Mouse (Mus musculus) bone marrow macrophage, adult 2 months (primary cell): ENCODE measurements around the gene B230307C23Rik. TPM values are rescaled to one million over a fixed set of nuclear protein-coding genes. Genes with fewer than 3 reads are reported as not detected.
"Not testable (repeated sequence)": the region's sequence is repeated elsewhere in the genome, so short reads cannot be mapped to it uniquely, and the experiment has no call there.

ENCODE experiments used
- H3K27ac ChIP-seq: 2 replicates; pipeline ENCODE4 v1.5.1; 2012; ENCODE audit warnings: low read depth, low read length; ENCODE audit not compliant: insufficient read depth
- H3K4me1 ChIP-seq: 2 replicates; pipeline ENCODE4 v1.6.1; 2012; ENCODE audit warnings: low read length; ENCODE audit not compliant: control insufficient read depth, insufficient read depth
- H3K4me3 ChIP-seq: 2 replicates; pipeline ENCODE4 v1.5.1; 2012; ENCODE audit warnings: mild to moderate bottlenecking, low read length, moderate library complexity; ENCODE audit not compliant: insufficient read depth
- CTCF ChIP-seq: IDR thresholded peaks from 2 replicates; pipeline ENCODE4 v1.5.1; 2012; ENCODE audit warnings: low read depth, mild to moderate bottlenecking, low read length, moderate library complexity
- POLR2A ChIP-seq: IDR thresholded peaks from 2 replicates; pipeline ENCODE4 v1.6.1; 2012; ENCODE audit warnings: mild to moderate bottlenecking, low read depth, low read length, borderline replicate concordance
- polyA plus RNA-seq: library from polyadenylated mRNA; stranded (reverse); fragments of >200 nt; gene quantifications from 2 replicates; pipeline ENCODE4 v1.2.4, GENCODE M21; 2012; ENCODE audit not compliant: missing spikeins, insufficient read depth, insufficient read length

The B230307C23Rik gene
- polyA plus RNA-seq, 1 experiment, result 13.2 TPM

GRCm38 (mm10) chr16:97995849-97996615, 1.1 kb upstream of the B230307C23Rik start:
- Histone ChIP-seq H3K4me1 (peaks cover 16% of the 10 kb centered on the region), H3K4me3 (peak overlapping the region; percentile 67), H3K27ac (peak overlapping the region; percentile 95)
- TF ChIP-seq CTCF (no peak), POLR2A (no peak)

- H3K4me1 ChIP-seq, result peaks cover 13% of the 10 kb centered on the region
- H3K4me3 ChIP-seq, result peak overlapping the region; percentile 67
- peak overlapping the region; percentile 41 for H3K27ac ChIP-seq
These were observed 242 bp downstream of the B230307C23Rik start for GRCm38 (mm10) chr16:97997383-97997731.

DNA sequence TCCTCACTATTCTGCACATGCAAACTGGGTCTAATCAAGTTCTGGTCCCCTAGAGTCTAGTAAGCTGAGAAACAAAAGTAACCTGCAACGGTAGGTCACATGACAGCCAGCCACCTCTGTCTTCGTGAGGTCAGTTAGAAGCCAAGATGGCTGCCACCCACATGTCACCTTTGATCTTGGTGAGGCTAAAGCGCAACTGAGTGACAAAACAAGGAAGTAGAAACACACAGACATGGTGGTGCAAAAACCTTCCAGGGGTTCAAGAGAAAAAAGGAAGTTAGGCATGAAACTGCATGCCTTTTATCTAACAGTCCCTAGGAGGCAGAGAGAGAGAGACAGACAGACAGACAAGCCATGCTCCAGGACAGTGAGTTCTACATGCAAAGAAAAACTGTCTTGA, 25.0 kb downstream of the B230307C23Rik start:
- TF ChIP-seq POLR2A (no peak), CTCF (no peak)
- no peaks in the 10 kb centered on the region for H3K4me1 ChIP-seq

DNA sequence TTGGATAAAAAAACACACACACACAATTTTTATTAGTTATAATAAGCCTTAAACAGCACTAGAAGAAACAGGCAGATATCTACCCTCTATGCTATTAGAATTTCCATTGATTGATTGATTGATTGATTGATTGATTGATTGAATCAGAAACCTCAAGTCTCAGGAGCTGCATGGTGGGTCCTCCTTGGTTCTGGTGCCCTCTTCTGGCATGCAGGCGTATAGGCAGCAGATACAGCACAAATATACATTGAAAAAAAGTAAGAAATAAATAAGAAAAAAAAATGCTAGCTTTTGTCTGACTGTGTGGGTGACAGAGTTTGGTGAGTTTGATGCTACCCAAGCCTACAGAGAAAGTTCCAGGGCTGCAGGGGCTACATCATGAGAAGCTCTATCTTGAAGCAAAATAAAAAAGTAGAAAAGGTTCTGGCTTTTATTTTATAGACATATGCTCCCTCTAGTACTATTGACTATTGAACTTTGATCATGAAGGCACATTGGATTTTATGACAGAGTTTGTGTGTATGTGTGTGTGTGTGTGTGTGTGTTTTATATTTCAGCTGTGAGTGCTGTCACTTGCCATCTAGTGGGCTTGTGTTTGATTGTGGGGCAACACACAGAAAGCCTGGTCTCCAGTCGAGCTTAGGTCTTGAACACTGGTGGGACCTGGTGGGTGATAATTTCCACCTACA, 25.7 kb downstream of the B230307C23Rik start:
- no peak overlapping the region for H3K27ac ChIP-seq
- H3K4me1 ChIP-seq, result no peaks in the 10 kb centered on the region
- H3K4me3 ChIP-seq, result no peak overlapping the region
- TF ChIP-seq POLR2A (no peak), CTCF (no peak)

More for the DNA sequence above, 25.0 kb downstream of the B230307C23Rik start:
- Histone ChIP-seq H3K4me3 (no peak overlapping the region), H3K27ac (no peak overlapping the region)

- not testable (repeated sequence) for H3K4me3 ChIP-seq, H3K4me1 ChIP-seq, H3K27ac ChIP-seq
These were observed 29.1 kb downstream of the B230307C23Rik start for GRCm38 (mm10) chr16:98026186-98026585.

GRCm38 (mm10) chr16:98034971-98035370, 37.9 kb downstream of the B230307C23Rik start:
- not testable (repeated sequence) for H3K4me3 ChIP-seq

GRCm38 (mm10) chr16:98041676-98042075, 44.6 kb downstream of the B230307C23Rik start:
- Histone ChIP-seq H3K4me1 (no peaks in the 10 kb centered on the region), H3K27ac (no peak overlapping the region), H3K4me3 (no peak overlapping the region)
- TF ChIP-seq POLR2A (no peak), CTCF (no peak)

More at GRCm38 (mm10) chr16:98034971-98035370, 37.9 kb downstream of the B230307C23Rik start:
- not testable (repeated sequence) for H3K27ac ChIP-seq, H3K4me1 ChIP-seq

DNA sequence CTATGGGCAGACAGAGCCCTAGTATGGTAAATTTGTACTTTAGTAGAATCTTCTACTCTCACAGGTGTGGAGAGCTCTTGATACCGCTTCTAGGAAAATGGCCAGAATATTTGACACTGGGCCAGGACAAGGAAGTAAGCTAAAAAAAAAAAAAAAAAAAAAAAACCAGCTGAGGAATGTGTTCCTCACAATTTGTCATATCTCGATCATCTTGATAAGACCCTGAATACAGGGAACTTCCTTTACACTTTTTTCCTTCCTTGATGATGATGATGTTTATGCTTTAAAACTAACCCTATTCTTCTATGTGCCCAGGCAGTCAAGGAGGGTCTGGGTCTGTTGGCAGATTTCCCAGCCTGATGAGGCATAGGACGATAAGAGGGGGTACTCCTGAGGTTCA, 82.3 kb downstream of the B230307C23Rik start:
- H3K4me3 ChIP-seq, H3K27ac ChIP-seq: not testable (repeated sequence)

DNA sequence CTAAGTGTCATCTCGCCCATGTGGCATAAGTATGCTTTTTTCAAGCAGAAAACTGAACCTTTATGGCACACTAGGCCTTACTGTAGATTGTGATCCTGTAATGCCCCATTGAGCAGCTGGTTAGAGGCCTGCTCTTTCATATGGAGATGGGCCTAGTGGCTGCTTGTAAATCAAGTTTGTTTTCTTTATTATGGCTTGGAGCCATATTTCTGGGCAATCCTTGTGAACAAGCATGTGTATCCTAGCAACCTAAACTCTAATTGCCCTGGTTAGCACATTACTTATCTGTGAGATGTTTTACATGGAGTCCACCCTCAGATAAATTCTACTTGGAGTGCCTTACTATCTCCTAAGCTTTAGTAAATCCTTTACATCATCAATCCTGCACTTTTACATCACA, 84.0 kb downstream of the B230307C23Rik start:
- not testable (repeated sequence) for H3K4me1 ChIP-seq, H3K27ac ChIP-seq
- peak overlapping the region; percentile 63 for H3K4me3 ChIP-seq

More for the DNA sequence above, 82.3 kb downstream of the B230307C23Rik start:
- not testable (repeated sequence) for H3K4me1 ChIP-seq

Other genes with a start within 250 kb of the B230307C23Rik start
- gene Ripk4, start 233.5 kb upstream of the B230307C23Rik start, polyA plus RNA-seq, result not detected in 2 replicates
- gene Prdm15, start 145.5 kb upstream of the B230307C23Rik start, polyA plus RNA-seq, result 4.4 and 7.5 TPM in 2 replicates
- 12.3 and 13.4 TPM in 2 replicates for gene C2cd2, start 34.7 kb upstream of the B230307C23Rik start, polyA plus RNA-seq
- 13.8 and 16.2 TPM in 2 replicates for gene Zbtb21, start 34.7 kb upstream of the B230307C23Rik start, polyA plus RNA-seq
- gene A630089N07Rik, start 85.1 kb downstream of the B230307C23Rik start, polyA plus RNA-seq, result 6.4 and 6.5 TPM in 2 replicates